Mouse (Mus musculus): ENCODE results near the gene Slc27a1. TPM values are rescaled to one million over a fixed set of nuclear protein-coding genes. Genes with fewer than 3 reads are reported as not detected.

Slc27a1 gene
- polyA plus RNA-seq, 1 experiment from 2014 or later = 23.3 TPM

DNA sequence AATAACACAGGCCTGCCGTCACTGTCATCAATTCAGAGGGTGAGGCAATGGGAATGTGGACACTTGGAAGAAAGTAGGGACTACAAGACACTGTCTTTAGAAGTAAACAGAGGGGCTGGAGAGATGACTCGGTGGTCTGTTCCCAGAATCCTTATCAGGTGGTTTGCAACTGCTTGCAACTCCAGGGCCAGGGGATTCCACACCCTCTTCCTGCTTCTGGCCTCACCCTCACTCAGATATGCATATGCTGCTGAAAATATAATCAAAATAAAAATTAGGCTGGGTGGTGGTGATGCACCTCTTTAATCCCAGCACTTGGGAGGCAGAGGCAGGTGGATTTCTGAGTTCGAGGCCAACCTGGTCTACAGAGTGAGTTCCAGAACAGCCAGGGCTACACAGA lies 8.6 kb upstream of the Slc27a1 start:
- Histone ChIP-seq H3K9ac (no peak overlapping the region), H3K36me3 (no peaks in the 10 kb centered on the region), H3K4me1 (replicated peaks) (peaks cover 18% of the 10 kb centered on the region), H3K27me3 (replicated peaks) (peaks cover 65% of the 10 kb centered on the region), H3K9me3 (no peaks in the 10 kb centered on the region), H3K4me3 (replicated peaks) (no peak overlapping the region), H3K4me2 (replicated peaks) (no peak overlapping the region), H3K27ac (no peak overlapping the region)
- WGBS = 71% methylated on average over 3 of the region's 3 CpGs
- no peak for ATAC-seq

DNA sequence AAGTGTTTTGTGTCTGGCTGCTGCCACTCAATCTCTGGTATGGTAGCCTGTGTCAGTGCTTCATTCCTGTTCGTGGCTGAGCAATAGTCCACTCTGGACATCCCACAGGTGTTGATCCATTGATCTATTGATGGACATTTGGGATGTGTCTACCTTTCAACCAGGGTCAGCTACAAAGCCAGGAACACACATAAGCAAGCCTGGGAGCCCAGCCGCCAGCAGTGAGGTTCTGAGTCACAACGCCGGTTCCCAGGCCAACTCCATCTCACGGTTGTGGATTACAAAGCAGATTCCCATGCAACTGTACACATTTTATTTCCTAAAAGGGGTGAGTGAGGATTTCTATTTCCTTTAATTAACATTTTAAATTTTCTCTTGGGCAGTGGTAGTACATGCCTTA lies 7.9 kb upstream of the Slc27a1 start:
- ATAC-seq = no peak
- peaks cover 62% of the 10 kb centered on the region for H3K27me3 ChIP-seq (replicated peaks)
- H3K4me2 ChIP-seq (replicated peaks) = no peak overlapping the region
- no peak overlapping the region for H3K27ac ChIP-seq
- H3K4me3 ChIP-seq (replicated peaks) = no peak overlapping the region
- H3K36me3 ChIP-seq = no peaks in the 10 kb centered on the region
- WGBS = 85% methylated on average over 5 of the region's 5 CpGs
- H3K9ac ChIP-seq = no peak overlapping the region
- H3K4me1 ChIP-seq (replicated peaks) = peaks cover 18% of the 10 kb centered on the region
- no peaks in the 10 kb centered on the region for H3K9me3 ChIP-seq

DNA sequence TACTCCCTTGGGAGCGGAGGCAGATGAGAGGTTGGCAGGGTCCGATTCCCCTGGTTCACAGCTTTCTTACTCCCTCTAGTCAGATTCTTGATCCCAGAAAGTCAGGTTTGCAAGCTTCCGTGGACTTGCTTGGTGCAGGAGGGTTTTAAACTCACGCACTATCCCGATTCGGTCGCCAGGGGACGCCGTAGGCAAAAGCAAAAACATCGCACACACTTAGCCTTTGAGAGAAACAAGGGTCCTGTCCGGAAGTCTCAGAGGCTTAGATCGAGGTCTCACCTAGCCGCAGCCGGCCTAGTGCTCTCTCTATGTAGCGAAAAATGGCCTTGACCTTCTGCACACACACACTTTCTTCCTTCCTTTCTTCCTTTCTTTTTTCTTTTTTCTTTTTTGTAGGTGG lies 7.3 kb upstream of the Slc27a1 start:
- H3K27ac ChIP-seq = no peak overlapping the region
- H3K9ac ChIP-seq = no peak overlapping the region
- peaks cover 58% of the 10 kb centered on the region for H3K27me3 ChIP-seq (replicated peaks)
- peak; percentile 44; the same call in 1 of the 2 replicates for ATAC-seq
- no peak overlapping the region for H3K4me3 ChIP-seq (replicated peaks)
- no peaks in the 10 kb centered on the region for H3K36me3 ChIP-seq
- H3K4me2 ChIP-seq (replicated peaks) = no peak overlapping the region
- 2% methylated on average over 15 of the region's 15 CpGs for WGBS
- peaks cover 18% of the 10 kb centered on the region for H3K4me1 ChIP-seq (replicated peaks)
- H3K9me3 ChIP-seq = no peaks in the 10 kb centered on the region

DNA sequence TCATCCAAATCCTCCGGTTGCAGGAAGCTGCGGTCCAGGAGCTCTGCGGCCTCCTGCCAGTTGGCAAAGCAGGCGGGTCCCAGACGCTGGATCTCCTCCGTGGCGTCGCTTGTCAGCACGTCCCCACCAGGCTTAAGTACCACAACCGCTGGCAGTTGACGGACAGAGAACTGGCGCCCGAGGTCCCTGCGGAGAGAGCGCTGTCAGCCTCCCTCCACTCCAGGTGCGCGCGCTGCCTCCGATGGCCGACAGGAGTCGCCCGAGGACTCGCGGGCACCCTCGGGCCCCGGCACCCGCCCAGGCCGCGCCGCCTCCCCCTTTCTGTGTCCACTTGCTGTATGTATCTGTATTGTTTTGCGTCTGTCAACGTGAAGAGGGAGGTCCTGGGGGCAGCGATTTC lies 5.9 kb upstream of the Slc27a1 start:
- Histone ChIP-seq H3K27me3 (replicated peaks) (peaks cover 44% of the 10 kb centered on the region), H3K4me2 (replicated peaks) (peak overlapping the region; percentile 61), H3K36me3 (no peaks in the 10 kb centered on the region), H3K4me3 (replicated peaks) (peak overlapping the region; percentile 26), H3K27ac (no peak overlapping the region), H3K9ac (peak overlapping the region; percentile 29; the same call in 1 of the 2 replicates), H3K4me1 (replicated peaks) (peaks cover 18% of the 10 kb centered on the region), H3K9me3 (no peaks in the 10 kb centered on the region)
- peak; percentile 48 for ATAC-seq
- WGBS = under 1% methylated on average over 33 of the region's 33 CpGs

DNA sequence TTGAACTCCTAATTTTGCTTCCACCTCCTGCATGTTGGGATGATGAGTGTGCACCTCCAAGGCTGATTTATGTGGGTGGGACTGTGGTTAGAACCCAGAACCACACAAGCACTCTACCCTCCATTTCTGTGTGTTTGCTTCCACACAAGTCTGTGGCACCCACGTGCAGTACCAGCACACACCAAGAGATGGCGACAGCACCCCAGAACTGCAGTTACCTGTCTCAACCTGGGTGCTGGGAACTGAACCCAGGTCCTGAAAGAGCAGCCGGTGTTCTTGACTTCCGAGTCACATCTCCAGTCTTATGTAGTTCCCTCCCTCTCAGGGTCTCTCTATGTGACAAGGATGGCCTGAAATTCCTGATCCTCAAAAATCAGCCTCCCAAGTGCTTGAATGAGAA lies 4.7 kb upstream of the Slc27a1 start:
- no peak overlapping the region for H3K27ac ChIP-seq
- H3K4me1 ChIP-seq (replicated peaks) = peaks cover 17% of the 10 kb centered on the region
- ATAC-seq = no peak
- H3K36me3 ChIP-seq = no peaks in the 10 kb centered on the region
- 87% methylated on average over 4 of the region's 4 CpGs for WGBS
- no peak overlapping the region for H3K4me3 ChIP-seq (replicated peaks)
- H3K9ac ChIP-seq = no peak overlapping the region
- H3K4me2 ChIP-seq (replicated peaks) = no peak overlapping the region
- H3K27me3 ChIP-seq (replicated peaks) = peaks cover 32% of the 10 kb centered on the region
- H3K9me3 ChIP-seq = no peaks in the 10 kb centered on the region

DNA sequence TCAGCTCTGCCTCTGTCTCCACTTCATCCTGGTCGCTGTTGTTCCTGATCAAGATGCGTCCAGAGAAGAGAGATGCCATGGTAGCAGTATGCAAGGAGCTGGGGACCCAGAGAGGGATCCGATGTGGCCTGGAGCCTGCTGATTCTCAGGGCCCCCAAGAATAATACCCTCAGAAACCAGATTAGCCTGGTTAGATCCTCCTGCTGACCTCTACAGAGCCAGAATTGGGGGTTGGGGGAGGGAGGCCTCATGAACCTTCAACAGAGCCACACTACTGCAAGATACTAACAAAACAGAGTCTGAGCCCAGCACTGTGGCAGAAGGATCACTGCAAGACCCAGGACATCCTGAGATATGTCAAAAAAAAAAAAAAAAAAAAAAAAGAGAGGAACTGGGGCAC lies 2.2 kb upstream of the Slc27a1 start, which contains the start of gene Nxnl1:
Gene Nxnl1 (minus strand): TSS at position 101 of the 400 bp plus-strand sequence.
- H3K4me2 ChIP-seq (replicated peaks) = no peak within 1 kb of the TSS
- no peak within 1 kb of the TSS for H3K4me3 ChIP-seq (replicated peaks)
- WGBS = 78% methylated on average over 3 of the region's 3 CpGs
- H3K27me3 ChIP-seq (replicated peaks) = peaks cover 12% of the 10 kb centered on the region; the same call in 1 of the 2 replicates
- H3K9me3 ChIP-seq = no peaks in the 10 kb centered on the region
- no peak for ATAC-seq
- no peak within 1 kb of the TSS for H3K9ac ChIP-seq
- H3K36me3 ChIP-seq = no peaks in the 10 kb centered on the region
- peaks cover 24% of the 10 kb centered on the region for H3K4me1 ChIP-seq (replicated peaks)
- H3K27ac ChIP-seq = no peak within 1 kb of the TSS

DNA sequence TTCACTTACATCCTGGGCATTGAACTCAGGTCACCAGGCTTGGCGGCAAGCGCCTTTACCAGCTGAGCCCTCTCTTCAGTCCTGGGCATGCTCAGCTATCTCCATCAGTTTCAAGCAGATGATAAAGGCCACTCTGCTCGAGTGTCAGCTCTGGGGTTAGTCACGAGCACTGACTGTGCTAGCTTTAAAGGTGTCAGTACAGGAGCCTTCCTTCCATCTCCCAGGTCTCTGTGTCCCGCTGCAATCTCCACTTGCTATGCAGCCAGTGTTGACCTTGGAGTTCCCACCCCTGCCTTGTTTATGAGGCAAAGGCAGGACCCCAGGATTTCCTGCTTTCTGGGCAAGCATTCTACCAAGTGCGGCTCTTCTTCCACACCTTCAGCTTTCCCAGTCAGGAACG lies 1.1 kb upstream of the Slc27a1 start:
- no peak for ATAC-seq
- WGBS = 72% methylated on average over 7 of the region's 7 CpGs
- Histone ChIP-seq H3K27ac (no peak overlapping the region), H3K9me3 (no peaks in the 10 kb centered on the region), H3K4me1 (replicated peaks) (peaks cover 23% of the 10 kb centered on the region), H3K36me3 (no peaks in the 10 kb centered on the region), H3K4me2 (replicated peaks) (no peak overlapping the region), H3K4me3 (replicated peaks) (no peak overlapping the region), H3K27me3 (replicated peaks) (peaks cover 2% of the 10 kb centered on the region; the same call in 1 of the 2 replicates), H3K9ac (no peak overlapping the region)

DNA sequence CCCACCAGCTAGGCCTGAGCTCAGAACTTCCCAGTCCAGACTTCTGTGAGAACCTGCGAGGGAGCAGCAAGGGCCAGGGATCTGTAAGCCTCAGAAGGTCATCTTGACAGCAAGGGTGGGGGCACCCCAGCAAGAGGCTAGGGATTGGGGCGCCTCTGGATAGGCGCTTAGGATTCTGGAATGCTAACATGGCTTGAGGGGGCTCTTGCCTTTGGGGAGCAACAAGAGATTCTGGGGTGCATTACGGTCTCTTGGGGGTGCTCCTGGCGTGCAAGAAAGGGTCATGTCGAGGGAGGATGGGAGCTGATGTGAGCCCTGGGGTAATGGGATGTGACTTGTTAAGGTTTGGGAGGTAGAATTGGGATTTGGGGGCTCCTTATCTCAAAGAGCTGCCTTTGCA lies 259 bp downstream of the Slc27a1 start:
- peak overlapping the region; percentile 81; the same call in 1 of the 2 replicates for H3K27ac ChIP-seq
- 23% methylated on average over 6 of the region's 6 CpGs for WGBS
- H3K9ac ChIP-seq = peak overlapping the region; percentile 54; the same call in 1 of the 2 replicates
- no peaks in the 10 kb centered on the region for H3K9me3 ChIP-seq
- no peaks in the 10 kb centered on the region for H3K36me3 ChIP-seq
- H3K4me3 ChIP-seq (replicated peaks) = peak overlapping the region; percentile 66
- peaks cover 18% of the 10 kb centered on the region for H3K4me1 ChIP-seq (replicated peaks)
- no peaks in the 10 kb centered on the region; the same call in 1 of the 2 replicates for H3K27me3 ChIP-seq (replicated peaks)
- H3K4me2 ChIP-seq (replicated peaks) = peak overlapping the region; percentile 84
- ATAC-seq = no peak

DNA sequence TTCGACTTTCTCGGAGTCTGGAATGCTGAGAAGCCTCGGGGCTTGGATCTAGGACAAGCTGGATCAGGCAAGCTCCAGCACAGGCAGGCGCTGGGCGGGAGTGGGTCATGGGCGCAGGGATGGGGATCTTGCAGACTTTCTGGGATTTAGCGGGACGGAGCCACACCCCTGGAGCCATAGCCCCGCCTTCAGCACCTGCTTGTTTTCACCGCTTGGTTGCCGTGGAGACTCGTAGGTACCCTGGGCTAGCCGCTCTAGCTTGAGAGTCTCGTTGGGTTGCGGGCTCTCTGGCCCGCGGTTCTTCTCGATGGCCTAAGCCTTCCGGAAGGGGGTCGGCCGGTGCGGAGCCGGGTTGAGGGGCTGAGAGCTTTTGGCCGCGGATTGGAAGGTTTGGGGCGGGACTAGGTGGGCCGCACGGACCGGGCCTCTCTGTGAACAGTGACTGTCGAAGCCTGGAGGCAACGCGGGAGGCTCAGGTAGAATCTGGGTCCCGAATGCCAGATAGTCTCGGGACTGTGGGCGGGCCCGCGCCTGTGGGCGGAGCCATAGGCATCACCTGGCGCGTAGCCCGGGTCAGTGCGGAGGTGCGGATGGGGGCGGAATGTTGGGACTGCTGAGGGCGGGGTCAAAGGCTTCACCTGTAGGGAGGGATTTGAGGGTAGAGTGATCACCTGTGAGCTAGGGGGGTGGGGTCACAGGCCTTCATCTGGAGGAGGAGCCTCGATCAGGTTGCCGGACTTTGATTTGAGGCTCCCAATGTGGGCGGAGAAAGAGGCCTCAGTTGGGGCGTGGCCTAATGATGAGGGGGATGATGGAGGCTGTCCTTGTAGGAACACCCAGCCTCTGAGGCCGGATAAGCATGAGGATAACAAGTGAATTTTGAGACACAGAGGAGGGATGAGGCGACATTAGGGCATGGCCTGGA lies 946 bp downstream of the Slc27a1 start:
- Histone ChIP-seq H3K36me3 (no peaks in the 10 kb centered on the region), H3K9ac (peak overlapping the region; percentile 54), H3K27ac (peak overlapping the region; percentile 81), H3K4me2 (replicated peaks) (peak overlapping the region; percentile 84), H3K9me3 (no peaks in the 10 kb centered on the region), H3K27me3 (replicated peaks) (no peaks in the 10 kb centered on the region; the same call in 1 of the 2 replicates), H3K4me3 (replicated peaks) (peak overlapping the region; percentile 66), H3K4me1 (replicated peaks) (peaks cover 18% of the 10 kb centered on the region)
- peak; percentile 88 for ATAC-seq
- 1% methylated on average over 51 of the region's 51 CpGs for WGBS

DNA sequence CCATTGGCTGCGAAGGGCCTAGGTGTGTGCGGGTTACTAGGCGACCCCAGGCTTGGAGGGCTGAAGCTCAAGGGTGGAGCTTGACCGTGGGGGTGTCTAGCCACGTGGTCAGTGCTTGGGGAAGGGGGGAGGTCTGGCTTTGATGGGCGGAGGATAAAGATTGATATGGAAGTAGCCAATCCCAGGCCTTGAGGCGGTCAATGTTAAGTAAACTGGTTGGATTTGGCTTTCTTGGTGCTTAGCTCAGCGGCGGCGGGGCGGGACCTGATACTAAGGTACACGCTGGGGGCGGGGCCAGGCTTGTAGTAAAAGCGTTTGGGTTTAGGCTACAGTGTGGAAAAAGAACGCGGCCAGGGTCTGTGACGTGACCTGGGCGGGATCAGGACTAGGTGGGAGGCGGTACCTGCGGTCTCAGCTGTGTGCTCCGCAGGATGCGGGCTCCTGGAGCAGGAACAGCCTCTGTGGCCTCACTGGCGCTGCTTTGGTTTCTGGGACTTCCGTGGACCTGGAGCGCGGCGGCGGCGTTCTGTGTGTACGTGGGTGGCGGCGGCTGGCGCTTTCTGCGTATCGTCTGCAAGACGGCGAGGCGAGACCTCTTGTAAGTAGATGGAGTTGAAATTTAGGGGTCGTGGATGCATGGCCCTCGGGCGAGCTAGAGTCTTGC lies 1.7 kb downstream of the Slc27a1 start:
- no peaks in the 10 kb centered on the region for H3K36me3 ChIP-seq
- ATAC-seq = peak; percentile 90
- no peaks in the 10 kb centered on the region for H3K9me3 ChIP-seq
- peaks cover 18% of the 10 kb centered on the region for H3K4me1 ChIP-seq (replicated peaks)
- H3K27ac ChIP-seq = peak overlapping the region; percentile 81
- H3K27me3 ChIP-seq (replicated peaks) = no peaks in the 10 kb centered on the region; the same call in 1 of the 2 replicates
- WGBS = under 1% methylated on average over 41 of the region's 41 CpGs
- peak overlapping the region; percentile 54 for H3K9ac ChIP-seq
- peak overlapping the region; percentile 66 for H3K4me3 ChIP-seq (replicated peaks)
- peak overlapping the region; percentile 84 for H3K4me2 ChIP-seq (replicated peaks)

DNA sequence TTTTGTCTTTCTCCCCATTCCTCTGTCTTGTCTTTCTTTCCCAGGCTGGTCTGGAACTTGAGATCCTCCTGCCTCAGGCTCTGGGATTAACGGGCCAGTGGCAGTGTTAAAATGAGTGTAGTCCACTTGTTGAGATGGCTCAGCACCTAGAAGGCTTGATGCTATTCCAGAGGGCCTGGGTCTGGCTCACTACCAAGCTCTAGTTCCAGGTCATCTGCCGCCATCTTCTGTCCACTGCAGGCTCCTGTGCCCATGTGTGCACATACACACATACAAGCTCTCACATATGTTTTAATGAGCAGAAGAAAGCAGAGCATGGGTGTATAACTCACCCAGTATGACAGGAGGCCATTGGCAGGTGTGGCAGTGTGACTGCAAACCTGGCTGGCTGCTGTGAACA lies 3.4 kb downstream of the Slc27a1 start:
- 96% methylated on average over 2 of the region's 2 CpGs for WGBS
- ATAC-seq = no peak
- H3K27ac ChIP-seq = no peak overlapping the region
- H3K9ac ChIP-seq = no peak overlapping the region
- H3K4me2 ChIP-seq (replicated peaks) = no peak overlapping the region
- no peaks in the 10 kb centered on the region for H3K27me3 ChIP-seq (replicated peaks)
- no peak overlapping the region for H3K4me3 ChIP-seq (replicated peaks)
- no peaks in the 10 kb centered on the region for H3K36me3 ChIP-seq
- peaks cover 18% of the 10 kb centered on the region for H3K4me1 ChIP-seq (replicated peaks)
- H3K9me3 ChIP-seq = no peaks in the 10 kb centered on the region
